Mouse (Mus musculus): Measurements from ENCODE around the gene Lst1. TPM values are rescaled to one million over a fixed set of nuclear protein-coding genes. Genes with fewer than 3 reads are reported as not detected.

The Lst1 gene
- total and polyA plus RNA-seq, 3 experiments, result 15.2 to 29.0 TPM; not detected in 1

DNA sequence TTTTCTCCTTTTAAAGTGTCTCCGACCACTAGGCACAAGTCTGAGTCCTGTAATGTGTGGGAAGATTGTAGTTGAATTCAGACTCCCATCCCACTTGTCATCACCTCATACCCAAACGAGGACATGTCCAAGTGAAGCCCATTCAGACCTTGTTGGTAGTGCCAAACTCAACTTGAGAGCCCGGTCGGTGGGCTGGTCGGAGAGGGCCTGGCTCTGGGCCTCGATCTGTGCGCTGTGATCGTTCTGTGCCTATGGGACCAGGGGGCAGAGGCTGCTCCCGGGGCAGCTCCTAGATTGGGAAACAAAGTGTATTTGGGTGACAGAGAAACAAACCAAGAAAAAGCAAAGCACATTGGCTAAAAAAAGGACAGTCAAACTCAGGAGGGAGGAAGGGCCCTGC, 35.2 kb downstream of the Lst1 start:
- TF ChIP-seq MEF2A (IDR thresholded peaks at IDR 0.05; ENCODE audit: extremely low read depth, insufficient replicate concordance, low read depth, low read length, poor library complexity, severe bottlenecking) (no peak), BHLHE40 (IDR thresholded peaks at IDR 0.05; ENCODE audit: borderline replicate concordance, low read depth, low read length) (no peak), USF2 (IDR thresholded peaks at IDR 0.05; ENCODE audit: borderline replicate concordance in 1 of 2, insufficient read depth in 1 of 2, low read depth in 1 of 2, low read length in 2 of 2) (no peak), KAT2A (conservative IDR thresholded peaks at IDR 0.05; ENCODE audit: low read depth, low read length) (no peak), NELFE (IDR thresholded peaks at IDR 0.05; ENCODE audit: low read depth, low read length) (no peak), RCOR1 (IDR thresholded peaks at IDR 0.05; ENCODE audit: low read depth, low read length) (no peak), EP300 (IDR thresholded peaks at IDR 0.05; ENCODE audit: low read depth in 1 of 2, low read length in 2 of 2) (no peak), CHD2 (IDR thresholded peaks at IDR 0.05; ENCODE audit: low read length) (no peak), SMC3 (IDR thresholded peaks at IDR 0.05; ENCODE audit: low read depth, low read length) (no peak), MXI1 (IDR thresholded peaks at IDR 0.05; ENCODE audit: low read depth, low read length) (no peak), POLR2A (IDR thresholded peaks at IDR 0.05; ENCODE audit: control insufficient read depth in 1 of 2, insufficient read depth in 1 of 2, low read depth in 1 of 2, low read length in 2 of 2, poor library complexity in 1 of 2) (no peak), ZKSCAN1 (IDR thresholded peaks at IDR 0.05; ENCODE audit: low read depth, low read length) (no peak), CHD1 (IDR thresholded peaks at IDR 0.05; ENCODE audit: low read depth, low read length) (no peak), POLR2AphosphoS2 (IDR thresholded peaks at IDR 0.05; ENCODE audit: low read length) (no peak), TAL1 (IDR thresholded peaks at IDR 0.05; ENCODE audit: low read length) (no peak)
- Histone ChIP-seq H3K4me3 (ENCODE audit: control insufficient read depth in 1 of 2, insufficient read depth in 1 of 2, low read depth in 2 of 2, low read length in 2 of 2) (no peak overlapping the region), H3K27ac (ENCODE audit: control insufficient read depth, low read depth, low read length) (no peak overlapping the region), H3K9ac (ENCODE audit: control insufficient read depth, low read depth, low read length, poor library complexity, severe bottlenecking) (no peak overlapping the region), H3K36me3 (ENCODE audit: control insufficient read depth in 1 of 2, insufficient read depth in 2 of 2, low read length in 2 of 2) (peaks cover 7 to 16% of the 10 kb centered on the region in 2 experiments), H3K27me3 (ENCODE audit: control insufficient read depth in 1 of 2, insufficient read depth in 2 of 2, low read length in 2 of 2) (no peaks in the 10 kb centered on the region), H3K79me2 (ENCODE audit: control insufficient read depth, insufficient read depth, low read length, poor library complexity) (peaks cover 18% of the 10 kb centered on the region; the same call in 1 of the 2 replicates), H3K9me3 (replicated peaks; ENCODE audit: insufficient read depth, low read length) (no peaks in the 10 kb centered on the region), H3K4me1 (ENCODE audit: control insufficient read depth in 1 of 2, insufficient read depth in 2 of 2, low read length in 2 of 2) (no peaks in the 10 kb centered on the region)
- no peak for DNase-seq (ENCODE audit: low read depth, low spot score)

DNA sequence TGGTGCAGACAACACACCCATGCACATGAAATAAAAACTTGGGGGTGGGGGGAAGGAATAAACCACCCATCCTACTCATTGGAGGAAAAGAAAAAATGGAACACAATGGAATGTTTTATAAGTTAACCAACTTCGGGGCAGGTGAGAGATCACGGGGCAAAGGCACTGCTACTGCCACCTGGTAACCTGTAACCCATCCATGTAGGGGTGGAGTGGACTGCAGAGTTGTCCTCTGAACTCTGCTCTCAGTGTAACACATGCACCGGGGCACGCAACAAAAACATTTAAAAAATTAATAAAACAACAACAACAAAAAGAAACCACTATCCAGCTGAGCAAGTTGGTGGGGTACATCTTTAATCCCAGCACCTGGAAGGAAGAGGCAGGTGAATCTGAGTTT, 36.1 kb downstream of the Lst1 start:
- Histone ChIP-seq H3K79me2 (ENCODE audit: control insufficient read depth, insufficient read depth, low read length, poor library complexity) (peaks cover 12% of the 10 kb centered on the region; the same call in 1 of the 2 replicates), H3K4me3 (ENCODE audit: control insufficient read depth in 1 of 2, insufficient read depth in 1 of 2, low read depth in 2 of 2, low read length in 2 of 2) (no peak overlapping the region), H3K9ac (ENCODE audit: control insufficient read depth, low read depth, low read length, poor library complexity, severe bottlenecking) (no peak overlapping the region), H3K4me1 (ENCODE audit: control insufficient read depth in 1 of 2, insufficient read depth in 2 of 2, low read length in 2 of 2) (no peaks in the 10 kb centered on the region), H3K27ac (ENCODE audit: control insufficient read depth, low read depth, low read length) (no peak overlapping the region), H3K27me3 (ENCODE audit: control insufficient read depth in 1 of 2, insufficient read depth in 2 of 2, low read length in 2 of 2) (no peaks in the 10 kb centered on the region), H3K9me3 (replicated peaks; ENCODE audit: insufficient read depth, low read length) (no peaks in the 10 kb centered on the region), H3K36me3 (ENCODE audit: control insufficient read depth in 1 of 2, insufficient read depth in 2 of 2, low read length in 2 of 2) (peaks cover 7 to 12% of the 10 kb centered on the region in 2 experiments)
- DNase-seq (ENCODE audit: low read depth, low spot score), result no peak
- TF ChIP-seq MEF2A (IDR thresholded peaks at IDR 0.05; ENCODE audit: extremely low read depth, insufficient replicate concordance, low read depth, low read length, poor library complexity, severe bottlenecking), result no peak

Data from MEL (cell line).